Mouse (Mus musculus): ENCODE data around the gene Arid5b.
A peak's percentile ranks its signal among the peaks of the same experiment; 100 is the strongest.

Gene Arid5b

GRCm38 (mm10) chr10:68278632-68279361, at the start of gene Arid5b:
Arid5b (minus strand) TSS chr10:68278740.
- DNase-seq, result peak; percentile 67

- DNase-seq, result no peak
Measured at GRCm38 (mm10) chr10:68325378-68325777, 46.8 kb upstream of the Arid5b start.

- DNase-seq, result no peak
Measured at GRCm38 (mm10) chr10:68324061-68324460, 45.5 kb upstream of the Arid5b start.

- no peak for DNase-seq
Measured at GRCm38 (mm10) chr10:68323167-68323566, 44.6 kb upstream of the Arid5b start.

DNA sequence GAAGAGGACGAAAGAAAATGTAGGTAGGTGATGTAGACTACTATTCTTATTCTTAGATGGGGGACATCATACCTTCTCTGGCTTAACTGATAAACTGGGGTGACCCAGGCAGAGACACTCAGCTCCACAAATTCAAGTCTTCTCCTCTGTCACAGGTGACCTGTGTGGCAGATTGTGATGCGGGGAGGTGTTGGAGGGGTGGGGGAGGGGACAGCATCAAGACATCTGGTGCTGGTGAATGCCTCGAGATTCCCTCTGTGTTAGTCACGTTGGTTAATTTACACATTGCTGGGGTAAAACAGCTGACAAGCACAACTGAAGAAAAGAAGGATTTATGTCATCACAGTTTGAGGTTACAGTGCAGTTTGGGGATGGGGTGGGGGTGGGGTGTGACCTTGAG, 42.4 kb upstream of the Arid5b start:
- DNase-seq, result no peak

GRCm38 (mm10) chr10:68320496-68320895, 42.0 kb upstream of the Arid5b start:
- no peak for DNase-seq

DNA sequence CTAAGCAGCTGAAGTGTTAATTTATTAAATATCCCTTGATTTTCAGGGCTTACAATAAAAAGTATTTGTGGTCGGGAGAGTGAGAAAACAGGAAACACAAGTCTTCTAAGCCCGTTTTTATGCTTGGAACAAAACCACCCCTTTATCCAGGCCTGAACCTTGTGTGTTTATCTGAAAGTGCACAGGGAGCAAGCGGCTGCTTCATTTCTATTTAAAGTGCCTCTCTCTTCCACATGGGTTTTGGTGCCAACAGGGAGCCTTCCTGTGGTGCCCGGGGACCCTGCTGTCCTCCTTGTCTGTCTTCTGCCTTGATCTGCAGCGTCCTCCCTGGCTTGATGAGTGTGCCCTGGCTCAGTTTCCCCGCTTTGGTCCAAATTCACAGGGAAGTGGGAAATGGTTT, 40.9 kb upstream of the Arid5b start:
- DNase-seq, result no peak

DNA sequence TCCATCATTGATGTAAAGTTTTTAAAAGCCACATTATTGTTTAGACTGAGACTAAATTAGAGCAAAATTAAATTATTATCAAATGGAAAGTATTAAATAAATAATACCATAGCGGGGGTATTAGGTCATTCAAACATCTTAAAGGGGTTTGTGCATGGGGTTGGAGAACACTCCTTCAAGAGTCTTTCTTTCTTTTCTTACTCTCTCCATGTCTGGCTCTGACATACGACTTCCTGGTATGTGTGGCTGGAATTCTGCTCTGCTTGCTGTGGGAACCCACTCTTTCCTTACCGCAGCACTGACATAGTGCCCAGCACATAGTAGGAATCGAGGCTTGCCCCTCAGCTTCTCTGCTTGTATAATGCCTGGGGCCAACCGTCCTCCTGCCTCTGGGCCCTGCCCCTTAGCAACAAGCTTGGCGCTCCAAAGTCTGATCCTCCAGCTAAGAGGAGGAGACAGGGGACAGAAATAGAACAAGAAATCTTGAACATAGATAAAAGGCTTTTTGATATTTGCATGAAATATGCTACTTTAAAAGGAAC, 40.0 kb upstream of the Arid5b start:
- no peak for DNase-seq

GRCm38 (mm10) chr10:68312734-68313133, 34.2 kb upstream of the Arid5b start:
- no peak for DNase-seq

- DNase-seq, result no peak
Measured at GRCm38 (mm10) chr10:68301013-68301412, 22.5 kb upstream of the Arid5b start.

GRCm38 (mm10) chr10:68289465-68289864, 10.9 kb upstream of the Arid5b start:
- no peak for DNase-seq

DNA sequence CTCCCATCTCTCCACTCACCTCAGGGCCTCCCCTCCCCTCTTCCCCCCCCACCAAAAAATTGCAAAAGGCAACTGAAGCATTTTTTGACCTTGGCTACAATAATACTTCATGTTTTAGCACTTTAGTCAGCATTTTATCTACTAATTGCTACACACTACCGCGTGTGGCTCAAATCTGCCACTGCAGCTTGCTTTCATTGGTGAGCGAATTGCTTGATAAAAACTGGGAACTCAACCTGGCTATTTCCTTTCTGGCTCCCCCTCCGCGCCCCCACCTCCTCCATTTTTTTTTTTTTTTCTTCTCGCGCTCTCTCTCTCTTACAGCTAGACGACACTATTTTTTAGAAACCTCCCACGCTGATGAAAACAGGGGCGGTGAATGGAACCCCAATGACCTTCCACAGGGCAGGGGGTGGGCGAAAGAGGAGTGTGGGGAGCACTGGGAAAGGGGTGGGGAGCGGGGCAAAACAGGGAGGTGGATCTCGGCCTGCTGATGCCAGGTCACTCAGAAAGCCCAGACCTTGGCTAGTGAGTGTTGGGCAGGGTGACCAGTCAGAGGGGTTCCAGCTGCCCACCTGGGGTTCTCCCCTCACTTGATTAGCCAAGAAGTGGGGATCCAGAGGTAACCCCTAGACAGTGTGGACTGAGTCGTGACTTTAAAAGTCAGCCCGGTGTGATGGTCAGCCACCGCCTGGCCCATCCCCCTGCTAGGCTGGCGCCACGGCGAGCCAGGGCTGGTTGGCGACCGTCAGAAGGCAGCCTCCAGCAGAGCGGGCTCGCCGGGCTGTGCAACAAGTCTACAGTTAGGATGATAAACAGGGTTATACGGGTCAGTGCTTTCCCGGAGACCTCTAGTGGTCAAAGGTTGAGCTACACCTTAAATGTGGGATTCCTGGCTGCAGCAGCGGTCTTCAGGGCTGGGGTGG, 4.2 kb upstream of the Arid5b start:
- DNase-seq, result peak; percentile 87

DNA sequence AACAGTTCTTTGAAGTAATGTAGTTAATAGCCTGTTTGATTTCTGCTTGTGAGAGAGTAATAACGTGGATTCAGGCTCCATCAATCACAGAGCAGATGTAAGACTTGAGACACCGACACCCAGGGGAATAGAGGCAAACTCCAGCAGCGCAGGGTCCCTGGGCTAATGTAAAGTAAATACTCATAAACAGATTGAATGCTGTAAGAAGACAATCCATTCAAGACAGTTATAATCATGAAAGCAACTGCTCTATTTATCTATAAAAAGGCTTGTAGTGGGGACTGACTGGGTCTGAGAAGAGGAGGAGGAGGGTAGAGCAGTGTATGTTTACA, 3.2 kb upstream of the Arid5b start:
- no peak for DNase-seq

DNA sequence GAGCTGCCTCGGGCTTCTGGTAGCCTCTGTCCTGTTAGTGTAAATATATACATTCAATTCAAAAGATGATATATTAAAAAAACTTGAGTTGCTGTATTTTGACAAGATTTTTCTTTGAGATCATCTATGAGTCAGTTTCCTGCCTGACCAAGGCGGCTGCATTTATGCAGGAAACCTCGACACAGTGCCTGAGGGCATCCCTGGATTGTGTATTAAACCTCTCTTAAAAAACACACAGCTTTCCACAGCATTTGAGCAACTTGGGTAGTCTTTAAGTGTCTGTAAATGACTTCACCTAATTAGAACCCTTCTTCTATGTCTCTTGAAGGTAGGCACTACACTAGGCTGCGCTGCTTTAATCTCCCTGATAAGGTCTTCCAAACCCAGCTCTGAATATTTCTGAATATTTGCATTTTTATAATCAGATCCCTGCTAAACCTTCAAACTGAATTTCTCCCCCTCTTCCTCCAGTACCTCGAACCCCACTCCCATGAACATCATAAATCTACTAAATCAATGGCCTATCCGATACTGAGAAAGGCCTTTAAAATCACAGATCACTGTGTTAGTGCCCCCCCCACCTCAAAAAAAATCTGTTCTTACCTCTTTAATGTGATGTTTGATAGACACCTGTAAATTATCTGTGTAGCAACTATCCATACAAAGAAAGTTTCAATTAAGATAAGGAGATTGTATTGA, 2.7 kb upstream of the Arid5b start:
- DNase-seq, result no peak

DNA sequence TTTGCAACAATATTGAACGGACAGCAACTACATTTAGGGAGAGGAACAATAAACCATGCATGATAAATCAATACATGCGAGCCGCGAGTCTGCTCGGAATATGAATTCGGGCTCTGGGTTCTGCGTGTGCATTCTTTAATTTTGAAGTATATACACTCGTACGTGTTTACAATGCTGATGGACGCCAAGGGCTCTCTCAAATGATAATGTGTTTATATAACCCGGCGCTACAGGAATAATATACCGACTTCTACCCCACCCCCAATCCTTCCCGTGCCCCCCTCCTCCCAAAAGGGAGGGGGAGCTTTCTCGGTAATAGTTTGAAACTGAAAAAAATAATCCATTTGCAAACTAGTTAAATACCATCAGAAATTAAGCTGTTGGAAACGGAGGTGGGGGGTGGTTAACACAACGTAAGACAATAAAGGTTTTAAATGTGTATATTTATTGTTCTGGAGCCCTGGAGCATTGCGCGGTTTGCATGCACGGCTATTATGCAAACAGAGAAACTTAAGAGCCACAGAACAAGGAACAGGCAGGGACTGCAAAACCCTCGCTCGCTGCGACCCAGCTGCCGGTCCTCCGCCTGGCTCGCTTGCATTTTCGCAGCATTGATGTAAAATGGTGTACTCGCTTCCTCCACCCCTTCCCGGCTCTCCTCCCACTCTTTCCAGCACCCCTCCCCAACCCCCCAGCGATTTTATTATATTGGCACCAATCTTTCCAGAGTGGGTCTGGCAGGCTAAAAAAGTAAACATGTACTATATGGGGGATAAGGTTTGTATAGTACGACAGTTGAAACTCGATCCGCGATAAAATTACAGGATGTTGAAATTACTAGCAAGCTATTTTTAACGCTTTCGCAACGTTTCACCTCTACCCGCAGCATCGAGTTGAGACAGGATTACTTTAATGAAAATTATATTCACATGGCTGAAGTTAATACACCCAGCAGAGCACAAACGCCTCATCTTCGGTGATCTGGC, 1.3 kb upstream of the Arid5b start:
- DNase-seq, result peak; percentile 84

DNA sequence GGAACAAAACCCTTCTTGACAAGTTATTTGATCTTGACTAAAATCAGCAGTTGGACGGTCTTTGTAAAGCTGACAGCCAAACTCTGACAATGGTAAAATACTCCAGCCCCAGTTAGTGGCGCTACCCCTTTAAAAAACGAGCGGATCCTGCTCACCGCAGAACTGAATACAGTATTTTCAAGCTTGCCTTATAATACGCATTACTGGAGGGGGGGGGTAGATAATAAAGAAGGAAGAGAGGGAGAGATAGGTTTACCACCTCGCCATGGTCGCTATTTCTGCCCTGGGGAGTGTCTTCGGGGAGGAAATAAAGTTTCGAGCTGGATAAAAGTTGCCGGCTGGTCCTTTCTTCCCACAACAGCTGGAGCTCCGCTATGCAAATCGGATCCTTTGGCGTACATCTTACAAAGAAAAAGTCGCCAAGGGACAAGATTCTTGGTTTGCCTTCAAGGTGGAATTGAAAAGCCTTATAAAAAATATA, 829 bp downstream of the Arid5b start:
- peak; percentile 48 for DNase-seq

GRCm38 (mm10) chr10:68276976-68277441, 1.5 kb downstream of the Arid5b start:
- peak; percentile 80 for DNase-seq

DNA sequence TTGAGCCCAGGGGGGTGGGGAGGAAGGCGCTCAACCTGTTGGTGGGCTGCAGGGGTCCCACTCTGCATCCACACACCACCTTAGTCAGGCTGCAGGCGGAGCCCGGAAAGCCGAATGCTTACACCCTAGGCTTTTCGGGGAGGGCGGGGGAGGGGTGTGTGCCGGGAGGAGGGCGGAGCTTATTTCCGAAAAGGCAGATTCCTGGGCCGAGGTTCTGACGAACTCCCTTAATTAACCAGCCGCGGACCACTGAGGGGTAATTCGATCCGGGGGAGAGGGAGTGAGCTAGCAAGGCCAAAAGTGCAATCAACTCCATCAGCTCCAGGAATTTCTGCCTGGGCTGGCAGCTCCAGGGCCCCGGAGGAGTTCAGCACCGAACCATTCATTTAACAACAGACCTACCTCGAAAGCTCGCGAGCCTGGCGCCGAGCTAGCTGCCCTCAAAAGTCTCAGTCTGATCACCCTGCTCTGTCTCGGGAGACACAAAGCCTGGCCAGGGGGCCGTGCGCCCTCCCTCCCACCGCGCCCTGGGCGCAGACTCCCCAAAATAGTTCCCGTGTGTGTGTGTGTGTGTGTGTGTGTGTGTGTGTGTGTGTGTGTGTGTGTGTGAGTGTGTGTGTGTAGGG, 2.1 kb downstream of the Arid5b start:
- peak; percentile 85 for DNase-seq

GRCm38 (mm10) chr10:68274900-68275760, 3.4 kb downstream of the Arid5b start:
- peak; percentile 63 for DNase-seq

DNA sequence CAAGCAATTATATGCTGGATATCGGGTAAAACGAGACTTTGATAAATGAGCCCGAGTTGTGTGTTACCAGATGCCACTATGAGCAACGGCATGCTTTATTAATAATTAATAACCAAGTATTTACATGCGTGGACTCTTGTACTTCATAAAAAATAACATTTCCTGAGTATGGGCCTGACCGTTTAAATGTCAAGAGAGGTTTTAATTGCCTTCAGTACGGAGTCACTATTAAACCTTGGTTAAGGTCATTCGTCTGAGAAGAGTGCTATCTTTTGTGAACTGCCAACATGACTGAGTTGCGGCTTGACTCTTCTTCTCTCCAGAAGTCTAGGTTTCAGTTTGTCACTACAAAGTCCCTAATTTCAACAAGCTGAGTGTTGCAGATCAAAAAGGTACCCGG, 8.8 kb downstream of the Arid5b start:
- no peak for DNase-seq

Data from cerebellum, adult 11-12 months (tissue).